Mouse (Mus musculus): ENCODE measurements around the gene Prkacb.

GRCm38 (mm10) chr3:146778451-146778850, 34.3 kb downstream of the Prkacb start:
- TF ChIP-seq CTCF (IDR thresholded peaks at IDR 0.05; ENCODE audit: low read depth, low read length) (no peak), TAL1 (conservative IDR thresholded peaks at IDR 0.05; ENCODE audit: low read depth, low read length) (no peak), GATA1 (IDR thresholded peaks at IDR 0.05; ENCODE audit: borderline replicate concordance, low read length) (no peak)

Measured in G1E (cell line).